Mouse (Mus musculus): ENCODE measurements around the gene Erp27.

Gene Erp27

DNA sequence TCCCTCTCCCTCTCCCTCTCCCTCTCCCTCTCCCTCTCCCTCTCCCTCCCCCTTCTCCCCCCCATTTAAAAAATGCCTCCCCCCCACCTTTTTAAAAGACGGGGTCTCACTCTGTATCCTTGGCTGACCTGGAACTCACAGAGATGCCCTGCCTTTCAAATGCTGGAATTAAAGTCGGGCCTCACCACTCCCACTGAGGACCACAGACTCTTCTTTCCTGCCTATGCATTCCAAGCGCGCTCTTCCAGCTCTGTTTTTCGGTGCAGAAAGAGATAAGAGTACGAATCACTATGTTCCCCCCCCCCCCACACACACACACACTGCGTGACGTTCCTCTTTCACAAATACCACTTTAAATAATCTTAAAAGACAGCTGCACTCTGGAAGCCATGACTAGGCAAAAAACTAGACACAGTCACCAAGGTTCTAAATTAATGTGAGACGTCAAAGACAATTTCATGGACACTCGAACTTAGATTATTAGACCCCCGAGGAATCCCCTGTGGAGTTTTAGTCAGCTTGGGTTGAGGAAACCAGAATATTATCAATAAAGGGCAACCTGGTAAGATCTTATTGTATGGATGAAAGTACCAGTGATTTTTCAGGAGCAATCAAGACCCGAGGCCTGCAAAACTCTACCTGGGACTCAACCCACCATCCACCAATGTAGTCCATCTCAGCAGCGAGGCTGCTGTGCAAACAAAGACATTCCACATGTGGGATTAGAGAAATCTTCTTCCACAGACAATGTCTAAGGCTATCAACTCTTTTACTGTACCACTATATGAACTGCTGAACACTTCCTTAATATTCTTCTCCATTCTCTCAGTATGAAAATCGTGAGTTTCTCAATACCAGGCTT is 17.6 kb upstream of the Erp27 start:
- DNase-seq (ENCODE audit: low read depth, low spot score), result no peak

DNA sequence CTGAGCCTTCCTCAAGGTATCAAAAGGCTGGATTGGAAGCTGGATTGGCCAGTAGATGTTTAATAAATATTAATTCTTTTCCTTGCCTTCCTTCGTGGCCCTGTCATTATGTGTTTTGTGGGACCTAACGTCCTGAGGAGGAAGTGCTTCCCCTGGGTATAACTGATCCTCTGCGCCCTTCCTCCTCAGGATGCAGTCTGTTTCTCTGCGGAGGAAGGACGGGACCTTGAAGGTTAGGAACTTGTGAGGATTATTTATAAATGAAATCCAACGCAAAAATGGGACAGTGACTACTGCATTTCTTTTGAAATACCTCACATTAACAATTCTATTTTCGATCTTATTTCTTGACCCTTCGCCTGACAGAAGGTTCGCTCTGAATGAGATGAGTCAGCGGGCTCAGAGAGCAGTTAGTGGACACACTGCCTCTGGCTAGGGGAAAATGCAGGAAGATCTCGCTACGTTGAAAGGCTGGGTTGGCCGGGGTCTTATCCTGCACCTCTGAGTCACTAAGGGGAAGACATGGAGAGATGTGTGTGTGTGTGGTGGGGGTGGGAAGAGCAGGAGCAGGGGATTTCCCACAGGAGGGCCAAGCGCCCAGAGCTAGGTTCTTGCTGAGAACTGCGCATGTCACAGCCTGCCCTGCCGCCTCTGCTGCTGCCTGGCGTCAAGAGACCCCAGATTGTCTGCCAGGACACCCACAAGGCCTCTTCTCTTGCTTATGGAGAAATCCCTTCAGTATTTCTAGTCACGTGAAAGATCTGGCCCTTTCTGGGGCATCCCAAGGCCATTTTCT is 16.5 kb upstream of the Erp27 start:
- no peak for DNase-seq (ENCODE audit: low read depth, low spot score)

- no peak for DNase-seq (ENCODE audit: low read depth, low spot score)
Measured at GRCm38 (mm10) chr6:136937117-136937516, 15.1 kb upstream of the Erp27 start.

GRCm38 (mm10) chr6:136936361-136936760 is 14.4 kb upstream of the Erp27 start:
- DNase-seq (ENCODE audit: low read depth, low spot score), result no peak

- no peak for DNase-seq (ENCODE audit: low read depth, low spot score)
Measured at GRCm38 (mm10) chr6:136935233-136935632, 13.3 kb upstream of the Erp27 start.

- DNase-seq (ENCODE audit: low read depth, low spot score), result no peak
Measured at GRCm38 (mm10) chr6:136934068-136934467, 12.1 kb upstream of the Erp27 start.

DNA sequence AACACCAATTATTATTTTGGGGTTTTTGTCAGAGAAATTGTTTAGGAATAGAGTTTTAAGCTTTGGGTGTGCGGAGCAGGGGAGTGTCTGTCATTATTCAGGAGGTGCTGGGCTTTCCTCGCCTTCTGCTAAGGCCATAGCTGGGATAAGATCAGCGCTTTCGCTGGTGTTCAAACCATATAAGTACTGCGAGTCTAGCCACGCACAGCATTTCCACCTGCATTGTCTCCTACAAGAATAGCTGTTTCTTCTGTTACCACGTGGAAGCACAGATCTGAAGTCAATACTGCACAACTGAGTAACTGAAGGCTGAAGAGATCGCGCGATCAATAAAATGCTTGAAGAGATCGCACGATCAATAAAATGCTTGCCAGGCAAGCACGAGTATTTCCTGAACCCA is 9.3 kb upstream of the Erp27 start:
- no peak for DNase-seq (ENCODE audit: low read depth, low spot score)

- DNase-seq (ENCODE audit: low read depth, low spot score), result no peak
Measured at GRCm38 (mm10) chr6:136930677-136931076, 8.7 kb upstream of the Erp27 start.

GRCm38 (mm10) chr6:136927626-136928025 is 5.6 kb upstream of the Erp27 start:
- no peak for DNase-seq (ENCODE audit: low read depth, low spot score)

- DNase-seq (ENCODE audit: low read depth, low spot score), result peak; percentile 51
Measured at GRCm38 (mm10) chr6:136925049-136925448, 3.1 kb upstream of the Erp27 start.

- no peak for DNase-seq (ENCODE audit: low read depth, low spot score)
Measured at GRCm38 (mm10) chr6:136923532-136923931, 1.6 kb upstream of the Erp27 start, which contains the start of gene Pde6h. Pde6h (plus strand) TSS chr6:136923832.

DNA sequence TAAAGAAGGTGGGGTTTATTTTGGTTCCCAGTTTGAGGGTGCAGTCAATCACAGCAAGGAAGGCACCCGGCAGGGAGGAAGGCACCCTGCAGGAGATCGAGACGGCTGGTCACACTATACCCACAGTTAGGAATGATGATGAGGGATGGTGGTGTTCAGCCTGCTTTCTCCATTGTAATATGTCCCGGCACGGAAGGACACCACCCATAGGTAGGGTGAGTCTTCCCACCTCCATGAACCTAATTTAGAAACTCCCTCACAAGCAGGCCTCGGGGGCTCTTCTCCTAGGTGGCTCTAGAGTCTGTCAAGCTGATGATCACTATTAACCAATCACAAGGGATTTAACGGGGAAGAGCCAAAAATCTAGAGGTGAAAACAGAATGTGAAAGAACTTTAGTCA is 891 bp upstream of the Erp27 start:
- DNase-seq (ENCODE audit: low read depth, low spot score), result no peak

DNA sequence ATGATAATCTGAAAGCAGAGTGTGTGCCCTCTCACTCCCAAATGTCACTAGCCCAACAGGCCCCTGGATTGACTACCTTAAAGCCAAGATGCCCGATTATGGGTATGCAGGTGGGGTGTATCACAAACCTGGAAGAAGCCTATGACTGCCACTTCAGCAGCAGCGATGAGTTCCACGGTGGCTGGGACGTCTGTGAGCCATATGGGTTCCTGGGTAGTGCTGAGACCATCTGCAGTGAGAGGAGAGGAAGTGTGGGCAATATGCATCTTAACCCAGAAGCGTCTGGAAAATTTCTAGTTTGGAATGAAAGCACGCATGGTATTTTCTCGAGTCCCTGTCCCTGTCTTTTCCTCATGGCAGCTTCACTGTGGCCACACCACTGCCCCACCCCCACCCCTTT is 379 bp downstream of the Erp27 start:
- no peak for DNase-seq (ENCODE audit: low read depth, low spot score)

DNA sequence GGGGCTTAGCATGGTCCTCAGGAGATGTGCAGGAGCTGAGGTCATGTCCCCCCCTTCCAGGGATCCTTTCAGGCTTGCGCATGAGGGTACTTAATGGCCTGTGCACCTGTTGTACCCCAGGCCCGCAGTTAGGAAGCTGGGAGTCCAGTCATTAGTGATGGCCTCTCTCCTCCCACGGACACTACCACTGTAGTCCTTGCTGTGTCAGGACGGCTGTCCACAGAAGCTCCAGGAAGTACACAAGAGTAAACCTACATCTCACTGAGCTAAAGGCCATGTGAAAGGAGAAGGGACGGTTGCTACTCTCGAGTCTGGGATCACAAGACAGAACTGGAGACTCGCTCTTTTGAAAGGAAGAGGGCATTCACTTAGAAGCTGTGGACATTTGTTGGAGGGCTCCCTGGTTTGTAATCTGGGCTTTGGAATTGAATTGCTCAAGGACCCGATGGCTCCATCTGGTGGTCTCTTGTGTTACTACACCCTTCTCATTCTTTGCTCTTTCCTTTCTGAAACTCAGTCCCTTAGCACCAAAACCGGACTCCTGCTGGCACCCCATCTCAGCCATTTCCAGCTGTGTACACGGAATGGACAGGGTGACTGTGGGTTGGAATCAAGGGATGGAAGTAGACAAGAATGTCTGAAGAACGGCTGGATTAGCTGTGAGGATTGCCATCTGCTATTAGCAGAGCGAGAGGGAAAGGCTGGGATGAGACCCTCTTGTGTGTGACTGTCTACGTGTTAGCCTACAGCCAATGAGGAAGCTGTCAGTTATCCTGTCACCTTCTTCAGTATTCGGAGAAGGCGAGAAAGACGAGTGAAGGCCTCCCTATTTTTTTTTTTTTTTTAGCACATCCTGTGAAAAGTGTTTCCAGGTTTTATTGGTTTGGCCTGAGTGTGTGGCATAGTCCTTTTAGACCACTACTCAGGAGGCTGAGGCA is 1.4 kb downstream of the Erp27 start:
- peak; percentile 20 for DNase-seq (ENCODE audit: low read depth, low spot score)

- no peak for DNase-seq (ENCODE audit: low read depth, low spot score)
Measured at GRCm38 (mm10) chr6:136917885-136918284, 4.1 kb downstream of the Erp27 start.

DNA sequence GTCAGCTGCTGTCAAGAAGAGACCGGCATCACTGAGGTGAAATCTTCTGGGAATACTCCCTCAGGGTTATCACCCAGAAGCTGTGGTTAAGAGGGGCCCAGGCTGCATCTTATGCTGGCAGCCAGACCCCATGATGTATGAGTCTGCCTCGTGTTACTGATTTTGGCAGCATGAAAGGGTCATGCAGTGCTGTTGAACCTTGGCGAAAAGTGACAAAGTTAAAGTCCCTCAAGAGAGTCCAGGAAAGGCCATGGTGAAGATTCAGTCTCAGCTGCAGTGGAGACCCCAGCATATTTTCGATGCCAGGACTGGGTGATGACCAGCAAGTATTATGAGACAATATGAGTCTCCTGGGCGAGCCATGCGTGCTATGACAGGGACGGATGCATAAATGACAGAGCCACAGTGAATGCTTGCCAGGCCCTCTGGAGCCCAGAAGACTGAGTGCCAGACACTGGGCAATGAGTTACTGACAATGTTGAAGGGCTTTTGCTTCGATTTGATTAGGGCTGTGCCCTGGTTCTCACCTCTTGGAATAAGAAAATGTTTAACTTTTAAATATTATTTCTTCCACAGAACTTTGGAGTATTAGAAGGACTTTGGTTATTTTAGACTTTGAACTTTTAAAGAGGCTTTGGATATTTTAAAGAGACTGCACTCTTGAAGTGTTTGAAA is 6.1 kb downstream of the Erp27 start:
- no peak for DNase-seq (ENCODE audit: low read depth, low spot score)

DNA sequence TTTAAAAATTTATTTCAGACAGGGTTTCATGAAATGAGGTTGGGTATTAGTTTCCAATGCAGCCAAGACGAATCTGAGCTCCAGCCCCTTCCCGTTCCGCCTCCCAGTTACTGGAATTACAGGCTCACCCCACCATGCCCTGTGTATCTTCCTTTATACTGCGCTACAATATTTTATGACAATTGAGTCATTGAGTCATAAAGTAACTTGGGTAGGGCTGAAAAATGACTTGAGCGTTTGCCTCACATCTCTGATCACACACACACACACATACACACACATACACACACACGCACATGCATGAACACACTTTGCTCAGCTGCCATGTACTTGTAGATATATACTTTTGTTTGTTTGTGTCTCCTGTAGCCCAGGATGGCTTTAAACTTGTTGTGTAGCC is 7.7 kb downstream of the Erp27 start:
- DNase-seq (ENCODE audit: low read depth, low spot score), result no peak

DNA sequence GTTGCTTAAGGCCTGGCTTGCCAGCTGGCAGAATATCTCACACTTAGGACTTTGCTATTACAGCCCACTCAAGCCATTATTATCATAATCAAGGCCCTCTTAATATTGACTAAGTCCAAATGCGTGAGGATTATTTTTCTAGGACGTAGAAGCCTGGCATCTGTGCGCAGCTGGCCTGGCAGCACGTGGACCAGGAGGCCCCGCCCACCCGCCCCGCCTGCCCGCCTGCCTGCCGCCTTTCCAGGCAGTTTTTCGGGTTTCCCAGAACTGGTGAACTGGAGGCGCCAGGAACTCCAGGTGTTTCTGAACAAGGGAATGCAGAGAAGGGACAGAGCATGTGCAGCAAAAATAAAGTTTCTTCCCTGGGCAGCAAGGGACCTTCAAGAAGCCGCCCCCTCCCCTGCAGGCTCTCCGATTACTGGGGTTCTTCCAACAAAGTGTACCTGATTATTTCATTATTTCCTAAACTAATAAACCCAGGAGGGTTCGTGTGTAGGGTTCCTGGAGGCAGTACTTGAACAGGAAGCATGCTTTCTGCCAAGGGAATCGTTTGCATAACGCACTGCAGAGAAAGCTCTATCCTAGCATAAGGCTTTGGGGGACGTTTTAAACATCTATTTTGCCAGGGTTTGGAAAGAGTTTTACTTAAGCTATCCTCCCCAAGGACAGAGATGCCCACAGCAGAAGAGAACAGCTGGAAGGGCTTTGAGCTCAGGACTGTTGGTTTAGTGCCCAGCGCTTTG is 8.4 kb downstream of the Erp27 start:
- no peak for DNase-seq (ENCODE audit: low read depth, low spot score)

DNA sequence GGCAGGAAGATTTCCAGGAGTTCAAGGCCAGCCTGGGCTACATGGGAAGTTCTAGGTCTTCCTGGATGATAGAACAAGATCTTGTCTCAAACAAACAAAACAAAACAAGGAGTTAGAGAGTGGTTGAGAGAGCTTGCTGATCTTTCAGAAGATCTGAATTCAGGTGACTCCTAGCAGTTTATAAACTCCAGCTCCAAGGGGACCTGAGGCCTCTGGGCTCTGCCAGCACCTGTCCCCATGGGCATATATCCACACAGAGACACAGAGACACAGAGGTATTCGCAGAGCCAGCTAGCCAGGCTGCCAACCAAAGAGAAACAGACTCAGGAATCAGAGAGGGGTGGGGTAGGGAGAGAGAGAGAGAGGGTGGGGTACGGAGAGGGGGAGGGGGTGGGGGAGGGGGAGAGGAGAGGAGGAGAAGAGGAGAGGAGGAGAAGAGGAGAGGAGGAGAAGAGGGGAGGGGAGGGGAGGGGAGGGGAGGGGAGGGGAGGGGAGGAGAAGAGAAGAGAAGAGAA is 9.2 kb downstream of the Erp27 start:
- DNase-seq (ENCODE audit: low read depth, low spot score), result no peak

GRCm38 (mm10) chr6:136910247-136910890 is 11.6 kb downstream of the Erp27 start:
- no peak for DNase-seq (ENCODE audit: low read depth, low spot score)
